Mouse (Mus musculus) left cerebral cortex, adult 11 months (tissue): ENCODE measurements around the gene Rps16.
A peak's percentile ranks its signal among the peaks of the same experiment; 100 is the strongest.

Experiments
- DNase-seq: peaks from one replicate; pipeline ENCODE4 v3.0.0; 2022; ENCODE audit warnings: low spot score

Gene Rps16

GRCm38 (mm10) chr7:28350155-28350883 lies at the start of gene Rps16:
TSS of gene Rps16 (plus strand) at chr7:28350652.
- DNase-seq: peak; percentile 90

- no peak for DNase-seq
These were observed 48.6 kb upstream of the Rps16 start, which contains the start of gene Dll3 for GRCm38 (mm10) chr7:28301616-28302433. TSS of gene Dll3 (minus strand) at chr7:28302238.

- DNase-seq: no peak
These were observed 44.8 kb upstream of the Rps16 start for GRCm38 (mm10) chr7:28305641-28306040.

- DNase-seq: no peak
These were observed 44.2 kb upstream of the Rps16 start for GRCm38 (mm10) chr7:28306216-28306615.

- no peak for DNase-seq
These were observed 40.7 kb upstream of the Rps16 start for GRCm38 (mm10) chr7:28309737-28310136.

- DNase-seq: peak; percentile 31
These were observed 39.1 kb upstream of the Rps16 start for GRCm38 (mm10) chr7:28311151-28311925.

GRCm38 (mm10) chr7:28311926-28312543 lies 38.4 kb upstream of the Rps16 start, which contains the start of gene Timm50:
TSS of gene Timm50 (minus strand) at chr7:28312072.
- DNase-seq: peak; percentile 96

GRCm38 (mm10) chr7:28318036-28318435 lies 32.4 kb upstream of the Rps16 start:
- no peak for DNase-seq

GRCm38 (mm10) chr7:28318714-28319113 lies 31.7 kb upstream of the Rps16 start:
- no peak for DNase-seq

GRCm38 (mm10) chr7:28321974-28322720 lies 28.3 kb upstream of the Rps16 start:
- no peak for DNase-seq

GRCm38 (mm10) chr7:28325293-28325692 lies 25.2 kb upstream of the Rps16 start:
- DNase-seq: no peak

- no peak for DNase-seq
These were observed 24.0 kb upstream of the Rps16 start for GRCm38 (mm10) chr7:28326457-28326856.

GRCm38 (mm10) chr7:28328260-28328659 lies 22.2 kb upstream of the Rps16 start:
- DNase-seq: no peak

- DNase-seq: no peak
These were observed 15.9 kb upstream of the Rps16 start for GRCm38 (mm10) chr7:28334534-28334933.

GRCm38 (mm10) chr7:28335471-28335870 lies 15.0 kb upstream of the Rps16 start:
- DNase-seq: no peak

GRCm38 (mm10) chr7:28338108-28338998 lies 12.1 kb upstream of the Rps16 start, which contains the start of gene Supt5:
TSS of gene Supt5 (minus strand) at chr7:28338746.
- DNase-seq: peak; percentile 95

GRCm38 (mm10) chr7:28339213-28339917 lies 11.1 kb upstream of the Rps16 start:
- no peak for DNase-seq

- DNase-seq: no peak
These were observed 9.1 kb upstream of the Rps16 start for GRCm38 (mm10) chr7:28341381-28341780.

GRCm38 (mm10) chr7:28344637-28345036 lies 5.8 kb upstream of the Rps16 start:
- no peak for DNase-seq
